Mouse (Mus musculus): Measurements from ENCODE around the gene Gm11020. TPM values are rescaled to one million over a fixed set of nuclear protein-coding genes. Genes with fewer than 3 reads are reported as not detected.

Gm11020 gene
- polyA plus RNA-seq, 1 experiment from 2014 or later = not detected

Other genes with a start within 250 kb of the Gm11020 start
- gene Cdh5, start 219.9 kb upstream of the Gm11020 start, polyA plus RNA-seq (2016; fragmentation: Nextera tagmentation; extraction: Ambion mirVana) = 14.5 and 17.1 TPM in 2 replicates
- gene Bean1, start 151.1 kb upstream of the Gm11020 start, polyA plus RNA-seq (2016; fragmentation: Nextera tagmentation; extraction: Ambion mirVana) = 3.7 and 4.3 TPM in 2 replicates
- 42.4 and 43.2 TPM in 2 replicates for gene Tk2, start 73.0 kb upstream of the Gm11020 start, polyA plus RNA-seq (2016; fragmentation: Nextera tagmentation; extraction: Ambion mirVana)
- 35.1 and 38.2 TPM in 2 replicates for gene Cklf, start 70.7 kb upstream of the Gm11020 start, polyA plus RNA-seq (2016; fragmentation: Nextera tagmentation; extraction: Ambion mirVana)
- not detected in 2 replicates for gene Cmtm2a, start 28.4 kb upstream of the Gm11020 start, polyA plus RNA-seq (2016; fragmentation: Nextera tagmentation; extraction: Ambion mirVana)
- gene Gm45711, start 11.5 kb upstream of the Gm11020 start, polyA plus RNA-seq (2016; fragmentation: Nextera tagmentation; extraction: Ambion mirVana) = not detected in 2 replicates
- gene Cmtm1, start 11.4 kb upstream of the Gm11020 start, polyA plus RNA-seq (2016; fragmentation: Nextera tagmentation; extraction: Ambion mirVana) = not detected in 2 replicates
- not detected in 2 replicates for gene Cmtm2b, start 663 bp downstream of the Gm11020 start, polyA plus RNA-seq (2016; fragmentation: Nextera tagmentation; extraction: Ambion mirVana)
- 73.6 and 76.8 TPM in 2 replicates for gene Cmtm3, start 17.8 kb downstream of the Gm11020 start, polyA plus RNA-seq (2016; fragmentation: Nextera tagmentation; extraction: Ambion mirVana)
- gene Cmtm4, start 74.2 kb downstream of the Gm11020 start, polyA plus RNA-seq (2016; fragmentation: Nextera tagmentation; extraction: Ambion mirVana) = 2.3 and 2.7 TPM in 2 replicates
- 114 and 130 TPM in 2 replicates for gene Dync1li2, start 121.5 kb downstream of the Gm11020 start, polyA plus RNA-seq (2016; fragmentation: Nextera tagmentation; extraction: Ambion mirVana)
- gene Terb1, start 188.3 kb downstream of the Gm11020 start, polyA plus RNA-seq (2016; fragmentation: Nextera tagmentation; extraction: Ambion mirVana) = 0.18 and 0.27 TPM in 2 replicates
- gene Nae1, start 213.1 kb downstream of the Gm11020 start, polyA plus RNA-seq (2016; fragmentation: Nextera tagmentation; extraction: Ambion mirVana) = 112 and 124 TPM in 2 replicates
- 1.3 and 1.4 TPM in 2 replicates for gene Car7, start 213.1 kb downstream of the Gm11020 start, polyA plus RNA-seq (2016; fragmentation: Nextera tagmentation; extraction: Ambion mirVana)

Measured in neural tube, embryonic 12.5 days (tissue).